Mouse (Mus musculus) embryonic facial prominence, embryonic 12.5 days (tissue): ENCODE data around the gene Phb2. TPM values are rescaled to one million over a fixed set of nuclear protein-coding genes. Genes with fewer than 3 reads are reported as not detected.

ENCODE experiments used
- ATAC-seq: fragments of 200-750 bp; cut with Nextera tagmentation; 2 replicates; pipeline ENCODE4 v1.8.0; 2017; ENCODE audit not compliant: insufficient number of reproducible peaks, insufficient read depth, low FRiP score, low TSS enrichment
- H3K27ac ChIP-seq: fragments of 300-500 bp; sonication (generic); 2 replicates; pipeline ENCODE4 v1.5.1; 2016; ENCODE audit warnings: mild to moderate bottlenecking
- H3K27me3 ChIP-seq: fragments of 300-500 bp; sonication (generic); 2 replicates; pipeline ENCODE4 v1.6.1; 2016; ENCODE audit warnings: mild to moderate bottlenecking, moderate library complexity
- H3K36me3 ChIP-seq: fragments of 300-500 bp; sonication (generic); 2 replicates; pipeline ENCODE4 v1.6.1; 2016; ENCODE audit warnings: mild to moderate bottlenecking
- H3K4me1 ChIP-seq: fragments of 300-500 bp; sonication (generic); 2 replicates; pipeline ENCODE4 v1.6.1; 2016
- H3K4me2 ChIP-seq: fragments of 300-500 bp; sonication (generic); replicated peaks from 2 replicates; pipeline ENCODE4 v1.6.1; 2016; ENCODE audit warnings: mild to moderate bottlenecking, moderate library complexity
- H3K4me3 ChIP-seq: fragments of 300-500 bp; sonication (generic); 2 replicates; pipeline ENCODE4 v1.5.1; 2016; ENCODE audit warnings: mild to moderate bottlenecking
- H3K9ac ChIP-seq: fragments of 300-500 bp; sonication (generic); 2 replicates; pipeline ENCODE4 v1.6.1; 2016; ENCODE audit warnings: mild to moderate bottlenecking, moderate library complexity
- H3K9me3 ChIP-seq: fragments of 300-500 bp; sonication (generic); 2 replicates; pipeline ENCODE4 v1.6.1; 2016; ENCODE audit warnings: mild to moderate bottlenecking, moderate library complexity
- WGBS: fragments of 180-500 bp; shearing (Covaris S2); methylation state at CpG from one replicate; pipeline ENCODE4 v1.1.7; 2016; 5-methylcytosine and 5-hydroxymethylcytosine counted together
- polyA plus RNA-seq: library from polyadenylated mRNA; unstranded; fragments of >200 nt; fragmentation: Nextera tagmentation; extraction: Ambion mirVana; gene quantifications from 2 replicates; pipeline ENCODE4 v1.2.1, GENCODE M21; 2016

The Phb2 gene
- polyA plus RNA-seq, 1 experiment from 2014 or later: 370 TPM

GRCm38 (mm10) chr6:124729850-124730705 lies 17.9 kb downstream of the Phb2 start:
- 72% methylated on average over 8 of the region's 8 CpGs for WGBS
- no peaks in the 10 kb centered on the region for H3K27me3 ChIP-seq
- H3K9ac ChIP-seq: no peak overlapping the region
- no peak overlapping the region for H3K4me2 ChIP-seq
- no peak for ATAC-seq
- peaks cover 8% of the 10 kb centered on the region; the same call in 1 of the 2 replicates for H3K4me1 ChIP-seq
- no peak overlapping the region for H3K4me3 ChIP-seq
- no peaks in the 10 kb centered on the region for H3K36me3 ChIP-seq
- no peak overlapping the region for H3K27ac ChIP-seq
- H3K9me3 ChIP-seq: no peaks in the 10 kb centered on the region

GRCm38 (mm10) chr6:124731038-124731437 lies 18.9 kb downstream of the Phb2 start:
- H3K9ac ChIP-seq: no peak overlapping the region
- H3K4me2 ChIP-seq: no peak overlapping the region
- H3K36me3 ChIP-seq: no peaks in the 10 kb centered on the region
- ATAC-seq: no peak
- H3K9me3 ChIP-seq: no peaks in the 10 kb centered on the region
- no peak overlapping the region for H3K4me3 ChIP-seq
- H3K27me3 ChIP-seq: no peaks in the 10 kb centered on the region
- peaks cover 8% of the 10 kb centered on the region; the same call in 1 of the 2 replicates for H3K4me1 ChIP-seq
- H3K27ac ChIP-seq: no peak overlapping the region
- 84% methylated on average over 7 of the region's 7 CpGs for WGBS

- no peaks in the 10 kb centered on the region for H3K36me3 ChIP-seq
- no peak overlapping the region for H3K9ac ChIP-seq
- no peaks in the 10 kb centered on the region for H3K9me3 ChIP-seq
- peaks cover 8% of the 10 kb centered on the region; the same call in 1 of the 2 replicates for H3K4me1 ChIP-seq
- WGBS: 43% methylated on average over 19 of the region's 19 CpGs
- no peak overlapping the region for H3K27ac ChIP-seq
- H3K4me2 ChIP-seq: no peak overlapping the region
- no peak for ATAC-seq
- H3K4me3 ChIP-seq: no peak overlapping the region
- H3K27me3 ChIP-seq: no peaks in the 10 kb centered on the region
Observed at GRCm38 (mm10) chr6:124732476-124733370, 20.6 kb downstream of the Phb2 start.

GRCm38 (mm10) chr6:124734417-124734816 lies 22.3 kb downstream of the Phb2 start:
- ATAC-seq: no peak
- Histone ChIP-seq H3K27ac (no peak overlapping the region), H3K4me3 (no peak overlapping the region), H3K9me3 (no peaks in the 10 kb centered on the region), H3K4me1 (peaks cover 18% of the 10 kb centered on the region), H3K27me3 (no peaks in the 10 kb centered on the region), H3K9ac (no peak overlapping the region), H3K4me2 (no peak overlapping the region), H3K36me3 (peaks cover 5% of the 10 kb centered on the region; the same call in 1 of the 2 replicates)
- 92% methylated on average over 3 of the region's 3 CpGs for WGBS

GRCm38 (mm10) chr6:124737040-124737439 lies 24.9 kb downstream of the Phb2 start:
- no peak for ATAC-seq
- H3K9me3 ChIP-seq: no peaks in the 10 kb centered on the region
- no peaks in the 10 kb centered on the region for H3K27me3 ChIP-seq
- 93% methylated on average over 11 of the region's 11 CpGs for whole genome bisulfite sequencing
- peaks cover 30% of the 10 kb centered on the region for H3K4me1 ChIP-seq
- no peak overlapping the region for H3K4me3 ChIP-seq
- H3K36me3 ChIP-seq: peaks cover 5% of the 10 kb centered on the region; the same call in 1 of the 2 replicates
- no peak overlapping the region for H3K4me2 ChIP-seq
- H3K27ac ChIP-seq: no peak overlapping the region
- no peak overlapping the region for H3K9ac ChIP-seq

- Histone ChIP-seq H3K4me3 (no peak within 1 kb of the TSS), H3K27ac (peak within 1 kb of the TSS; percentile 100), H3K27me3 (no peaks in the 10 kb centered on the region), H3K9ac (peak within 1 kb of the TSS; percentile 27; the same call in 1 of the 2 replicates), H3K4me2 (peak within 1 kb of the TSS; percentile 77), H3K36me3 (peaks cover 17% of the 10 kb centered on the region), H3K9me3 (no peaks in the 10 kb centered on the region), H3K4me1 (peaks cover 22% of the 10 kb centered on the region)
- 24% methylated on average over 15 of the region's 15 CpGs for WGBS
- ATAC-seq: peak; percentile 16
Observed at GRCm38 (mm10) chr6:124738511-124739023, 26.4 kb downstream of the Phb2 start, which contains the start of gene Ptpn6. Gene Ptpn6 (minus strand): TSS chr6:124738714.

GRCm38 (mm10) chr6:124739231-124739796 lies 27.2 kb downstream of the Phb2 start:
- Histone ChIP-seq H3K27ac (peak overlapping the region; percentile 100), H3K27me3 (no peaks in the 10 kb centered on the region), H3K36me3 (peaks cover 24% of the 10 kb centered on the region), H3K4me3 (0 out of 2 replicates have a peak overlapping the region, but pooled peaks have one; percentile 65), H3K9ac (peak overlapping the region; percentile 92), H3K4me2 (peak overlapping the region; percentile 77), H3K9me3 (no peaks in the 10 kb centered on the region), H3K4me1 (peaks cover 22% of the 10 kb centered on the region)
- WGBS: 84% methylated on average over 10 of the region's 10 CpGs
- no peak for ATAC-seq

GRCm38 (mm10) chr6:124740211-124740887 lies 28.2 kb downstream of the Phb2 start:
- peak overlapping the region; percentile 65 for H3K4me3 ChIP-seq
- H3K4me2 ChIP-seq: peak overlapping the region; percentile 77
- peak overlapping the region; percentile 100 for H3K27ac ChIP-seq
- no peak for ATAC-seq
- under 1% methylated on average over 29 of the region's 29 CpGs for WGBS
- H3K27me3 ChIP-seq: no peaks in the 10 kb centered on the region
- H3K4me1 ChIP-seq: peaks cover 29% of the 10 kb centered on the region
- peak overlapping the region; percentile 92 for H3K9ac ChIP-seq
- H3K9me3 ChIP-seq: no peaks in the 10 kb centered on the region
- peaks cover 33% of the 10 kb centered on the region for H3K36me3 ChIP-seq

- H3K9me3 ChIP-seq: no peaks in the 10 kb centered on the region
- ATAC-seq: peak; percentile 78
- peak within 1 kb of the TSS; percentile 77 for H3K4me2 ChIP-seq
- H3K36me3 ChIP-seq: peaks cover 33% of the 10 kb centered on the region
- no peaks in the 10 kb centered on the region for H3K27me3 ChIP-seq
- H3K4me3 ChIP-seq: peak within 1 kb of the TSS; percentile 65
- H3K27ac ChIP-seq: peak within 1 kb of the TSS; percentile 100
- peak within 1 kb of the TSS; percentile 92 for H3K9ac ChIP-seq
- WGBS: under 1% methylated on average over 41 of the region's 41 CpGs
- peaks cover 33% of the 10 kb centered on the region for H3K4me1 ChIP-seq
Observed at GRCm38 (mm10) chr6:124740888-124741761, 29.0 kb downstream of the Phb2 start, which contains the start of gene Grcc10. Gene Grcc10 (minus strand): TSS chr6:124741374.

- Histone ChIP-seq H3K9me3 (no peaks in the 10 kb centered on the region), H3K9ac (peak overlapping the region; percentile 92; the same call in 1 of the 2 replicates), H3K36me3 (peaks cover 37% of the 10 kb centered on the region), H3K4me3 (peak overlapping the region; percentile 65), H3K27ac (peak overlapping the region; percentile 100), H3K4me1 (peaks cover 40% of the 10 kb centered on the region), H3K4me2 (peak overlapping the region; percentile 77), H3K27me3 (no peaks in the 10 kb centered on the region)
- ATAC-seq: no peak
- WGBS: 74% methylated on average over 3 of the region's 3 CpGs
Observed at GRCm38 (mm10) chr6:124741842-124742241, 29.7 kb downstream of the Phb2 start.
